Mouse (Mus musculus) kidney, postnatal 36 days (tissue): Measurements from ENCODE around the gene Prss57.

ENCODE experiments used
- DNase-seq, 2 experiments: peaks; one replicate each; pipeline ENCODE4 v3.0.0; 2021 to 2022; ENCODE audit warnings: mixed read lengths in 2 of 2

Gene Prss57

GRCm38 (mm10) chr10:79754856-79755516, 35.8 kb downstream of the Prss57 start, which contains the start of gene Fgf22:
TSS of gene Fgf22 (plus strand) at chr10:79755076.
- peak; percentile 87 to 96 for DNase-seq

- DNase-seq = no peak
These were observed 42.3 kb downstream of the Prss57 start for GRCm38 (mm10) chr10:79748496-79748895.

GRCm38 (mm10) chr10:79746774-79747151, 44.0 kb downstream of the Prss57 start:
- DNase-seq = no peak

- DNase-seq = peak; percentile 97 to 99
These were observed 44.6 kb downstream of the Prss57 start, which contains the start of gene Polrmt for GRCm38 (mm10) chr10:79745898-79746773. TSS of gene Polrmt (minus strand) at chr10:79746581.

GRCm38 (mm10) chr10:79745411-79745810, 45.4 kb downstream of the Prss57 start:
- peak; percentile 38 to 53 for DNase-seq

- no peak for DNase-seq
These were observed 47.0 kb downstream of the Prss57 start for GRCm38 (mm10) chr10:79743650-79744365.

- DNase-seq = no peak
These were observed 47.6 kb downstream of the Prss57 start for GRCm38 (mm10) chr10:79743161-79743560.

- no peak for DNase-seq
These were observed 49.9 kb downstream of the Prss57 start for GRCm38 (mm10) chr10:79740863-79741262.

- DNase-seq = no peak
These were observed 51.5 kb downstream of the Prss57 start for GRCm38 (mm10) chr10:79739234-79739633.

- DNase-seq = peak in 1 of 2 experiments; percentile 66
These were observed 52.5 kb downstream of the Prss57 start for GRCm38 (mm10) chr10:79738259-79738658.

GRCm38 (mm10) chr10:79736706-79737105, 54.1 kb downstream of the Prss57 start:
- peak in 1 of 2 experiments; percentile 65 for DNase-seq

- DNase-seq = peak in 1 of 2 experiments; percentile 39
These were observed 55.4 kb downstream of the Prss57 start for GRCm38 (mm10) chr10:79735361-79735760.

GRCm38 (mm10) chr10:79733847-79734246, 56.9 kb downstream of the Prss57 start:
- no peak for DNase-seq

GRCm38 (mm10) chr10:79732500-79732899, 58.3 kb downstream of the Prss57 start:
- peak; percentile 28 to 70 for DNase-seq
